Mouse (Mus musculus) CH12.LX (cell line): ENCODE results near the gene Sv2a.

Source experiments
- CHD2 ChIP-seq: IDR thresholded peaks from 2 replicates; pipeline ENCODE4 v1.6.1; 2011; ENCODE audit warnings: low read length, improper control_type of control experiment
- CTCF ChIP-seq, 2 experiments: IDR thresholded peaks in 1 of 2; conservative IDR thresholded peaks in 1 of 2; 2 replicates each; pipeline ENCODE4 v1.5.1; 2011 to 2012; ENCODE audit warnings: low read depth in 2 of 2, low read length in 2 of 2, improper control_type of control experiment in 1 of 2, inconsistent platforms in 1 of 2, mild to moderate bottlenecking in 1 of 2, moderate library complexity in 1 of 2
- ETS1 ChIP-seq: conservative IDR thresholded peaks from 2 replicates; pipeline ENCODE4 v1.6.1; 2012; ENCODE audit warnings: low read depth, mild to moderate bottlenecking, inconsistent platforms, low read length, improper control_type of control experiment, moderate library complexity
- KAT2A ChIP-seq: IDR thresholded peaks from 2 replicates; pipeline ENCODE4 v1.6.1; 2012; ENCODE audit warnings: low read length, improper control_type of control experiment, inconsistent platforms; ENCODE audit not compliant: insufficient replicate concordance
- MEF2A ChIP-seq: IDR thresholded peaks from 2 replicates; pipeline ENCODE4 v1.6.1; 2014; ENCODE audit warnings: low read depth, mild to moderate bottlenecking, inconsistent platforms, low read length, improper control_type of control experiment, borderline replicate concordance
- POLR2A ChIP-seq: IDR thresholded peaks from 2 replicates; pipeline ENCODE4 v1.6.1; 2011; ENCODE audit warnings: low read depth, mild to moderate bottlenecking, improper control_type of control experiment, low read length
- POLR2AphosphoS2 ChIP-seq: IDR thresholded peaks from 2 replicates; pipeline ENCODE4 v1.6.1; 2011; ENCODE audit warnings: low read depth, low read length, improper control_type of control experiment
- RCOR1 ChIP-seq: conservative IDR thresholded peaks from 2 replicates; pipeline ENCODE4 v1.6.1; 2012; ENCODE audit warnings: low read depth, mild to moderate bottlenecking, inconsistent platforms, low read length, improper control_type of control experiment
- SMC3 ChIP-seq: IDR thresholded peaks from 2 replicates; pipeline ENCODE4 v1.6.1; 2011; ENCODE audit warnings: low read depth, low read length, improper control_type of control experiment
- TBP ChIP-seq: conservative IDR thresholded peaks from 2 replicates; pipeline ENCODE4 v1.6.1; 2011; ENCODE audit warnings: low read depth, low read length, improper control_type of control experiment
- TCF12 ChIP-seq: IDR thresholded peaks from 2 replicates; pipeline ENCODE4 v1.6.1; 2014; ENCODE audit warnings: low read depth, mild to moderate bottlenecking, inconsistent platforms, low read length, improper control_type of control experiment
- ZC3H11A ChIP-seq: IDR thresholded peaks from 2 replicates; pipeline ENCODE4 v1.6.1; 2012; ENCODE audit warnings: low read depth, mild to moderate bottlenecking, inconsistent platforms, low read length, improper control_type of control experiment
- ZMIZ1 ChIP-seq: IDR thresholded peaks from 2 replicates; pipeline ENCODE4 v1.6.1; 2012; ENCODE audit warnings: low read depth, mild to moderate bottlenecking, inconsistent platforms, low read length, improper control_type of control experiment

- TF ChIP-seq POLR2A = no peak
- no peak for TF ChIP-seq SMC3
- TF ChIP-seq TCF12 = no peak
- no peak for TF ChIP-seq RCOR1
- no peak for TF ChIP-seq MEF2A
- TF ChIP-seq CHD2 = no peak
- TF ChIP-seq CTCF (conservative IDR thresholded peaks at IDR 0.05 in 1 of 2, IDR thresholded peaks at IDR 0.05 in 1 of 2; ENCODE audit: low read depth in 2 of 2, low read length in 2 of 2) = peak in 1 of 2 experiments; percentile 24; a peak in 1 of 4 replicates
- TF ChIP-seq KAT2A = no peak
- no peak for TF ChIP-seq ZC3H11A
- TF ChIP-seq ZMIZ1 = no peak
- no peak for TF ChIP-seq ETS1
- no peak for TF ChIP-seq POLR2AphosphoS2
- no peak for TF ChIP-seq TBP
Observed at GRCm38 (mm10) chr3:96209242-96209641, 28.3 kb downstream of the Sv2a start.
